Comparison of ENCODE assay signal across 11 mouse cellular contexts in genomic region chr6:52663021-52663420, GRCm38 (mm10). TPM values are rescaled to one million over a fixed set of nuclear protein-coding genes. Genes with fewer than 3 reads are reported as not detected.
DNase-seq lines count a peak whose midpoint lies in the region; ATAC-seq and TF ChIP-seq lines count a peak whose summit lies in the region.
"Had no signal": no experiment of that assay in that cellular context is flagged by ENCODE, and none has a peak within 500 bp of the region (broad histone marks: within the 10 kb centered on the region; RNA-seq: fewer than 3 reads in every experiment).

No protein-coding gene starts in this region.

- WGBS in cerebellum, adult 2 months = 59% methylated on average over 5 of the region's 5 CpGs
- WGBS in limb, embryonic 14.5 days = 29% methylated on average over 5 of the region's 5 CpGs

- no peaks in the 10 kb centered on the region for H3K27me3 ChIP-seq in cerebellum, adult 2 months (ENCODE audit: control insufficient read depth, insufficient read depth, low read length)
- H3K27me3 ChIP-seq in limb, embryonic 14.5 days (ENCODE audit: control insufficient read depth, insufficient read depth, low read length) = no peaks in the 10 kb centered on the region

- no peak overlapping the region for H3K4me3 ChIP-seq in cerebellum, adult 2 months (replicated peaks; ENCODE audit: insufficient read depth, low read depth, low read length)
- no peak overlapping the region for H3K4me3 ChIP-seq in limb, embryonic 14.5 days (replicated peaks; ENCODE audit: low read length)
- H3K4me3 ChIP-seq: midbrain, embryonic 10.5 days had no signal

- no peak for TF ChIP-seq POLR2A in cerebellum, adult 2 months (IDR thresholded peaks at IDR 0.05; ENCODE audit: borderline replicate concordance, insufficient read depth, low read length)
- TF ChIP-seq POLR2A in limb, embryonic 14.5 days (IDR thresholded peaks at IDR 0.05; ENCODE audit: borderline replicate concordance, extremely low read depth, insufficient read depth, insufficient read length) = no peak

- no peaks in the 10 kb centered on the region for H3K9me3 ChIP-seq in limb, embryonic 14.5 days (ENCODE audit: control insufficient read depth, low read length)
- H3K9me3 ChIP-seq: midbrain, embryonic 10.5 days had no signal

- H3K9ac ChIP-seq in limb, embryonic 14.5 days (ENCODE audit: low read depth, low read length, severe bottlenecking) = no peak overlapping the region

- H3K36me3 ChIP-seq in limb, embryonic 14.5 days (ENCODE audit: control insufficient read depth, insufficient read depth, low read length) = no peaks in the 10 kb centered on the region
- H3K36me3 ChIP-seq: midbrain, embryonic 10.5 days had no signal

- peak; percentile 12; the same call in 1 of the 2 replicates for TF ChIP-seq CTCF in cerebellum, adult 2 months (IDR thresholded peaks at IDR 0.05; ENCODE audit: borderline replicate concordance, insufficient read depth, low read depth, low read length)

- H3K4me2 ChIP-seq in limb, embryonic 14.5 days (replicated peaks; ENCODE audit: low read depth, low read length, severe bottlenecking) = no peak overlapping the region

- no peaks in the 10 kb centered on the region for H3K4me1 ChIP-seq in cerebellum, adult 2 months (ENCODE audit: control insufficient read depth, insufficient read depth, low read length)
- peaks cover 16% of the 10 kb centered on the region for H3K4me1 ChIP-seq in limb, embryonic 14.5 days (ENCODE audit: control insufficient read depth, insufficient read depth, low read length)
- H3K4me1 ChIP-seq: midbrain, embryonic 10.5 days had no signal

- no peak overlapping the region for H3K27ac ChIP-seq in cerebellum, adult 2 months (ENCODE audit: insufficient read depth, low read length)
- H3K27ac ChIP-seq in limb, embryonic 14.5 days (replicated peaks; ENCODE audit: low read depth, low read length) = no peak overlapping the region
- H3K27ac ChIP-seq: hindbrain, postnatal 0 days; midbrain, embryonic 10.5 days had no signal

- peak; percentile 23; the same call in 1 of the 2 replicates for ATAC-seq in limb, embryonic 14.5 days (ENCODE audit: low FRiP score, low read depth)
- ATAC-seq: hindbrain, postnatal 0 days had no signal

- no peak for DNase-seq in cerebellum, adult 2 months
- no peak for DNase-seq in cerebellum, adult 11-12 months
- peak; percentile 10 to 14 for DNase-seq in spleen, postnatal 36 days (ENCODE audit: low spot score in 2 of 2)
- no peak for DNase-seq in spleen, adult 12 weeks (ENCODE audit: low spot score)
- DNase-seq in limb, embryonic 14.5 days (ENCODE audit: low spot score) = no peak
- no peak for DNase-seq in right cerebral cortex, postnatal 4 days
- no peak for DNase-seq in urinary bladder, postnatal 14 days (ENCODE audit: low spot score)
- DNase-seq in gastrocnemius, postnatal 25 days = no peak
- DNase-seq: cerebellum, postnatal 36 days had no signal

RNA-seq across cellular contexts. Expression of gene Hibadh, which starts 22.8 kb away (rescaled TPM):
- polyA plus RNA-seq in cerebellum, adult 2 months (2012; rRNA removed) = 83.1 and 84.5 TPM in 2 replicates
- 47.6 and 49.2 TPM in 2 replicates for polyA plus RNA-seq in limb, embryonic 14.5 days (2012; rRNA removed)
- polyA plus RNA-seq in limb, embryonic 14.5 days (2014; fragmentation: Nextera tagmentation; extraction: Ambion mirVana) = 55.5 and 56.0 TPM in 2 replicates
- 100 to 1,000 TPM; 107 to 108 TPM for total RNA-seq in gastrocnemius, postnatal 25 days (2021)

RNA-seq across cellular contexts. Expression of gene Tax1bp1, which starts 50.5 kb away (rescaled TPM):
- polyA plus RNA-seq in cerebellum, adult 2 months (2012; rRNA removed) = 90.6 and 95.4 TPM in 2 replicates
- polyA plus RNA-seq in limb, embryonic 14.5 days (2012; rRNA removed) = 39.6 and 53.9 TPM in 2 replicates
- polyA plus RNA-seq in limb, embryonic 14.5 days (2014; fragmentation: Nextera tagmentation; extraction: Ambion mirVana) = 137 and 140 TPM in 2 replicates
- 10 to 100 TPM; 65.9 to 67.8 TPM for total RNA-seq in gastrocnemius, postnatal 25 days (2021)

Comparison
In these comparisons a context has a peak if more than half of its experiments do, and no peak if none do; other contexts are left out.
1. DNase-seq: peak in spleen, postnatal 36 days (2 of 2); none in cerebellum, adult 2 months (0 of 2), cerebellum, adult 11-12 months (single experiment), spleen, adult 12 weeks (single experiment), limb, embryonic 14.5 days (single experiment), right cerebral cortex, postnatal 4 days (single experiment), urinary bladder, postnatal 14 days (single experiment) and gastrocnemius, postnatal 25 days (single experiment).